Mouse (Mus musculus): ENCODE results near the gene Cog3. TPM values are rescaled to one million over a fixed set of nuclear protein-coding genes. Genes with fewer than 3 reads are reported as not detected.

The Cog3 gene
- polyA plus RNA-seq (2016; fragmentation: Nextera tagmentation; extraction: Ambion mirVana): 26.0 and 27.0 TPM in 2 replicates

- Histone ChIP-seq H3K4me3 (replicated peaks) (peak within 1 kb of the TSS; percentile 97), H3K4me2 (peak within 1 kb of the TSS; percentile 85), H3K27ac (peak within 1 kb of the TSS; percentile 89), H3K36me3 (0 out of 2 replicates have a peak, but pooled peaks cover 4% of the 10 kb centered on the region), H3K9me3 (no peaks in the 10 kb centered on the region), H3K27me3 (peaks cover 3% of the 10 kb centered on the region; the same call in 1 of the 2 replicates), H3K4me1 (replicated peaks) (peaks cover 14% of the 10 kb centered on the region), H3K9ac (replicated peaks) (peak within 1 kb of the TSS; percentile 82)
- peak; percentile 96 for ATAC-seq (ENCODE audit: insufficient number of reproducible peaks, insufficient read depth, low FRiP score, low TSS enrichment, low read depth)
- under 1% methylated on average over 78 of the region's 78 CpGs for WGBS
Observed at GRCm38 (mm10) chr14:75753991-75754817, at the start of gene Cog3. Gene Cog3, minus strand, starts transcription at chr14:75754517.

- Histone ChIP-seq H3K4me3 (replicated peaks) (no peak overlapping the region), H3K9me3 (no peaks in the 10 kb centered on the region), H3K4me1 (replicated peaks) (peaks cover 6% of the 10 kb centered on the region; the same call in 1 of the 2 replicates), H3K36me3 (no peaks in the 10 kb centered on the region), H3K27ac (no peak overlapping the region), H3K27me3 (no peaks in the 10 kb centered on the region), H3K4me2 (no peak overlapping the region), H3K9ac (replicated peaks) (no peak overlapping the region)
- 27% methylated on average over 5 of the region's 5 CpGs for WGBS
- ATAC-seq (ENCODE audit: insufficient number of reproducible peaks, insufficient read depth, low FRiP score, low TSS enrichment, low read depth): no peak
Observed at GRCm38 (mm10) chr14:75797769-75798386, 43.6 kb upstream of the Cog3 start.

- ATAC-seq (ENCODE audit: insufficient number of reproducible peaks, insufficient read depth, low FRiP score, low TSS enrichment, low read depth): no peak
- H3K9ac ChIP-seq (replicated peaks): no peak overlapping the region
- no peak overlapping the region for H3K27ac ChIP-seq
- WGBS: 90% methylated on average over 4 of the region's 4 CpGs
- no peaks in the 10 kb centered on the region for H3K9me3 ChIP-seq
- H3K36me3 ChIP-seq: no peaks in the 10 kb centered on the region
- H3K4me1 ChIP-seq (replicated peaks): peaks cover 6% of the 10 kb centered on the region; the same call in 1 of the 2 replicates
- no peak overlapping the region for H3K4me3 ChIP-seq (replicated peaks)
- H3K4me2 ChIP-seq: no peak overlapping the region
- H3K27me3 ChIP-seq: no peaks in the 10 kb centered on the region
Observed at GRCm38 (mm10) chr14:75795918-75796317, 41.6 kb upstream of the Cog3 start.

GRCm38 (mm10) chr14:75794726-75795125 lies 40.4 kb upstream of the Cog3 start:
- Histone ChIP-seq H3K27ac (no peak overlapping the region), H3K4me1 (replicated peaks) (peaks cover 6% of the 10 kb centered on the region; the same call in 1 of the 2 replicates), H3K9ac (replicated peaks) (no peak overlapping the region), H3K9me3 (no peaks in the 10 kb centered on the region), H3K4me2 (no peak overlapping the region), H3K27me3 (no peaks in the 10 kb centered on the region), H3K4me3 (replicated peaks) (no peak overlapping the region), H3K36me3 (no peaks in the 10 kb centered on the region)
- ATAC-seq (ENCODE audit: insufficient number of reproducible peaks, insufficient read depth, low FRiP score, low TSS enrichment, low read depth): no peak
- WGBS: 72% methylated on average over 5 of the region's 5 CpGs

- no peak for ATAC-seq (ENCODE audit: insufficient number of reproducible peaks, insufficient read depth, low FRiP score, low TSS enrichment, low read depth)
- H3K9ac ChIP-seq (replicated peaks): no peak overlapping the region
- no peak overlapping the region for H3K27ac ChIP-seq
- H3K4me1 ChIP-seq (replicated peaks): peaks cover 6% of the 10 kb centered on the region; the same call in 1 of the 2 replicates
- no peak overlapping the region for H3K4me2 ChIP-seq
- WGBS: 74% methylated on average over 6 of the region's 6 CpGs
- no peaks in the 10 kb centered on the region for H3K36me3 ChIP-seq
- no peak overlapping the region for H3K4me3 ChIP-seq (replicated peaks)
- peaks cover 2% of the 10 kb centered on the region; the same call in 1 of the 2 replicates for H3K27me3 ChIP-seq
- H3K9me3 ChIP-seq: no peaks in the 10 kb centered on the region
Observed at GRCm38 (mm10) chr14:75794324-75794723, 40.0 kb upstream of the Cog3 start.

- 84% methylated on average over 4 of the region's 4 CpGs for WGBS
- Histone ChIP-seq H3K9me3 (no peaks in the 10 kb centered on the region), H3K36me3 (no peaks in the 10 kb centered on the region), H3K4me2 (no peak overlapping the region), H3K27ac (no peak overlapping the region), H3K4me3 (replicated peaks) (no peak overlapping the region), H3K27me3 (peaks cover 14% of the 10 kb centered on the region), H3K4me1 (replicated peaks) (peaks cover 5% of the 10 kb centered on the region; the same call in 1 of the 2 replicates), H3K9ac (replicated peaks) (no peak overlapping the region)
- no peak for ATAC-seq (ENCODE audit: insufficient number of reproducible peaks, insufficient read depth, low FRiP score, low TSS enrichment, low read depth)
Observed at GRCm38 (mm10) chr14:75793110-75793509, 38.8 kb upstream of the Cog3 start.

GRCm38 (mm10) chr14:75791372-75791771 lies 37.1 kb upstream of the Cog3 start:
- ATAC-seq (ENCODE audit: insufficient number of reproducible peaks, insufficient read depth, low FRiP score, low TSS enrichment, low read depth): no peak
- peaks cover 20% of the 10 kb centered on the region for H3K27me3 ChIP-seq
- 86% methylated on average over 3 of the region's 3 CpGs for WGBS
- H3K27ac ChIP-seq: no peak overlapping the region
- H3K4me1 ChIP-seq (replicated peaks): no peaks in the 10 kb centered on the region
- H3K4me2 ChIP-seq: no peak overlapping the region
- H3K4me3 ChIP-seq (replicated peaks): no peak overlapping the region
- H3K36me3 ChIP-seq: no peaks in the 10 kb centered on the region
- H3K9me3 ChIP-seq: no peaks in the 10 kb centered on the region
- H3K9ac ChIP-seq (replicated peaks): no peak overlapping the region

GRCm38 (mm10) chr14:75790411-75790996 lies 36.2 kb upstream of the Cog3 start:
- WGBS: 74% methylated on average over 3 of the region's 3 CpGs
- H3K36me3 ChIP-seq: no peaks in the 10 kb centered on the region
- H3K9ac ChIP-seq (replicated peaks): no peak overlapping the region
- H3K27ac ChIP-seq: no peak overlapping the region
- no peak for ATAC-seq (ENCODE audit: insufficient number of reproducible peaks, insufficient read depth, low FRiP score, low TSS enrichment, low read depth)
- peaks cover 23% of the 10 kb centered on the region for H3K27me3 ChIP-seq
- H3K4me2 ChIP-seq: no peak overlapping the region
- no peaks in the 10 kb centered on the region for H3K9me3 ChIP-seq
- no peaks in the 10 kb centered on the region for H3K4me1 ChIP-seq (replicated peaks)
- no peak overlapping the region for H3K4me3 ChIP-seq (replicated peaks)

GRCm38 (mm10) chr14:75789291-75789690 lies 35.0 kb upstream of the Cog3 start:
- Histone ChIP-seq H3K27me3 (peaks cover 23% of the 10 kb centered on the region), H3K4me1 (replicated peaks) (no peaks in the 10 kb centered on the region), H3K4me2 (no peak overlapping the region), H3K9me3 (no peaks in the 10 kb centered on the region), H3K27ac (no peak overlapping the region), H3K4me3 (replicated peaks) (no peak overlapping the region), H3K36me3 (no peaks in the 10 kb centered on the region), H3K9ac (replicated peaks) (no peak overlapping the region)
- 81% methylated on average over 6 of the region's 6 CpGs for WGBS
- no peak for ATAC-seq (ENCODE audit: insufficient number of reproducible peaks, insufficient read depth, low FRiP score, low TSS enrichment, low read depth)

- Histone ChIP-seq H3K4me1 (replicated peaks) (no peaks in the 10 kb centered on the region), H3K27ac (no peak overlapping the region), H3K27me3 (peaks cover 23% of the 10 kb centered on the region), H3K36me3 (no peaks in the 10 kb centered on the region), H3K4me2 (peak overlapping the region; percentile 81; the same call in 1 of the 2 replicates), H3K9me3 (no peaks in the 10 kb centered on the region), H3K9ac (replicated peaks) (no peak overlapping the region), H3K4me3 (replicated peaks) (no peak overlapping the region)
- no peak for ATAC-seq (ENCODE audit: insufficient number of reproducible peaks, insufficient read depth, low FRiP score, low TSS enrichment, low read depth)
- 32% methylated on average over 7 of the region's 7 CpGs for WGBS
Observed at GRCm38 (mm10) chr14:75787794-75788175, 33.5 kb upstream of the Cog3 start.

Data from limb, embryonic 12.5 days (tissue).